Mouse (Mus musculus): Measurements from ENCODE around the gene Tax1bp3. TPM values are rescaled to one million over a fixed set of nuclear protein-coding genes. Genes with fewer than 3 reads are reported as not detected.

Gene Tax1bp3
- polyA plus RNA-seq, 1 experiment from 2014 or later: 165 TPM

DNA sequence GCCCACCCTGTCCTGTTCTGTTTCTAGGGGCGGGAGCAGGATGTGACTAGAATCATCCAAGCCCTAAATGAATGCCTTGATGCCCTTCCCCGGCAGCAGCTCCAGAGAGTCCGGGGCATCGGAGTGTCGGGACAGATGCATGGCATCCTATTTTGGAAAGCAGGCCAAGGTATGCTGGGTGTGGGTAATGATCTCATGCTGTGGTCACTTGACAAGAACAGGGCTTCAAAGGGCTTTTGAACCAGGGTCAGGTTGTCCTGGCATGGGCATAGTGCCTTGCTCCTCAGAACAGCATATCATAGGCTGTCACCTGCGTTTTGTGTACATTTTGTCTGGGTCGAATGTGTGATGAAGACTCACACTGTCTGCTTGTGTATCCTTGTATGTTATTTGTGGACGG lies 27.0 kb downstream of the Tax1bp3 start:
- H3K4me2 ChIP-seq (ENCODE audit: low read length): no peak overlapping the region
- no peaks in the 10 kb centered on the region for H3K27me3 ChIP-seq (ENCODE audit: control insufficient read depth, insufficient read depth, low read length)
- DNase-seq (no peak), ATAC-seq (ENCODE audit: low FRiP score, low TSS enrichment) (no peak)
- no peaks in the 10 kb centered on the region for H3K36me3 ChIP-seq (ENCODE audit: control insufficient read depth, insufficient read depth, low read length)
- H3K4me3 ChIP-seq (replicated peaks; ENCODE audit: low read depth, low read length): no peak overlapping the region
- peaks cover 6% of the 10 kb centered on the region; the same call in 1 of the 2 replicates for H3K4me1 ChIP-seq (ENCODE audit: control insufficient read depth, insufficient read depth, low read length)
- no peak overlapping the region for H3K27ac ChIP-seq (replicated peaks; ENCODE audit: low read depth, low read length)
- no peak overlapping the region for H3K9ac ChIP-seq (replicated peaks; ENCODE audit: low read length)
- no peaks in the 10 kb centered on the region for H3K9me3 ChIP-seq (ENCODE audit: control insufficient read depth, low read length)
- WGBS: 83% methylated on average over 8 of the region's 8 CpGs

DNA sequence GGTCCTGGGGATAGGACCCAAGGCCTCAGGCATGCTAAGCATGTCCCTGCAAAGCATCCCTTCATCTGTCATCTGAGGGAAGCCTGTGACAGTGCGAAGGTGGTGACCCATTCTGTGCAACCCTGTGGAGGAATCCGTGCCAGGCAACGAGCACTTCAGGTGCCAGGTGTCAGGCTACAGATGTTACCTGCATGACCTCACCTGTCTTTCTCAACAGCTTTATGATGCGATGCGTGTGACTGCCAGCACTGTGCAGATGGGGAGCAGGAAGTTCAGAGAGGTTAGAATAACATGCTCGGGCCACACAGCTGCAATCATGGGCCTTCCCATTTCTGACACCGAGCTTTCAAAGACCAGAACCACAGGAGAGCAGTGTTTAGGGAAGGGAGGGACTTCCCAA lies 28.3 kb downstream of the Tax1bp3 start:
- Histone ChIP-seq H3K4me3 (replicated peaks; ENCODE audit: low read depth, low read length) (no peak overlapping the region), H3K27me3 (ENCODE audit: control insufficient read depth, insufficient read depth, low read length) (no peaks in the 10 kb centered on the region), H3K36me3 (ENCODE audit: control insufficient read depth, insufficient read depth, low read length) (no peaks in the 10 kb centered on the region), H3K4me1 (ENCODE audit: control insufficient read depth, insufficient read depth, low read length) (no peaks in the 10 kb centered on the region), H3K4me2 (ENCODE audit: low read length) (no peak overlapping the region), H3K27ac (replicated peaks; ENCODE audit: low read depth, low read length) (no peak overlapping the region), H3K9ac (replicated peaks; ENCODE audit: low read length) (no peak overlapping the region), H3K9me3 (ENCODE audit: control insufficient read depth, low read length) (no peaks in the 10 kb centered on the region)
- DNase-seq (no peak), ATAC-seq (ENCODE audit: low FRiP score, low TSS enrichment) (no peak)
- WGBS: 88% methylated on average over 7 of the region's 7 CpGs

DNA sequence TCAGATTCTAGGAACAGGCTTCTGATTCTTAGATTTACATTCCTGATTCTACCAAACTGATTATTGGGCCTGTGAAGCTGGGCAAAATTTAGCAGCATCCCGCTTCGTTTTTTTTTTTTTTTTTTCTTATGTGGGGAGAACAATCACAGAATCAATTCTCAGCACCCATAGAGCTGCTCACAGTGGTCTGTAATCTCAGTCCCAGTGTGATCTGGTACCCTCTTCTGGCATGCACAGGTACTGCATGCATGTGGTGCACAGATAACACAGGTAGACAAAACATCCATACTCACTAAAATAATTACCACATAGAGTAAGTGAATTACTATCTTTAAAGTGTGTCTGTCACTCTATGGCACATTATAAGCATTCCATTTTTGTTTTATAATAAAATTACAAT lies 30.7 kb downstream of the Tax1bp3 start:
- no peaks in the 10 kb centered on the region for H3K4me1 ChIP-seq (ENCODE audit: control insufficient read depth, insufficient read depth, low read length)
- no peak for DNase-seq
- H3K27me3 ChIP-seq (ENCODE audit: control insufficient read depth, insufficient read depth, low read length): no peaks in the 10 kb centered on the region
- no peaks in the 10 kb centered on the region for H3K9me3 ChIP-seq (ENCODE audit: control insufficient read depth, low read length)
- H3K4me3 ChIP-seq (replicated peaks; ENCODE audit: low read depth, low read length): no peak overlapping the region
- no peak for ATAC-seq (ENCODE audit: low FRiP score, low TSS enrichment)
- no peak overlapping the region for H3K27ac ChIP-seq (replicated peaks; ENCODE audit: low read depth, low read length)
- no peaks in the 10 kb centered on the region for H3K36me3 ChIP-seq (ENCODE audit: control insufficient read depth, insufficient read depth, low read length)
- WGBS: 88% methylated on average over 2 of the region's 2 CpGs
- no peak overlapping the region for H3K4me2 ChIP-seq (ENCODE audit: low read length)
- H3K9ac ChIP-seq (replicated peaks; ENCODE audit: low read length): no peak overlapping the region

DNA sequence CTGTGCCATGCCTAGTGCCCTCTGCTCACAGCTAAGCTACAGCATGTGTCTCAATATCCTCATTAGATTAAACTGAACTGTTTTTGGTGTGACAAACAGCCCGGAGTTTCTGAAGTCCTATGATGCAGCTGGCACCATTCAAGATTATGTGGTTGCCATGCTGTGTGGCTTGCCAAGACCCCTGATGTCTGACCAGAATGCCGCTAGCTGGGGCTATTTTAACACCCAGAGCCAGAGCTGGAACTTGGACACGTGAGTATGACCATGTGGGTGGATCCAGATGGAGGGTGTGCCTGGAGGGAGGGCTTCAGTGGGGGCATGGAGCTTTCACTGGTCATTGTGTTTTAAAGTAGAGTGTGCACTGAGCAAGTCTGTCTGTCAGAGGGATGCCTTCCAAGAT lies 37.1 kb downstream of the Tax1bp3 start:
- H3K9me3 ChIP-seq (ENCODE audit: control insufficient read depth, low read length): no peaks in the 10 kb centered on the region
- no peak overlapping the region for H3K4me2 ChIP-seq (ENCODE audit: low read length)
- no peaks in the 10 kb centered on the region for H3K36me3 ChIP-seq (ENCODE audit: control insufficient read depth, insufficient read depth, low read length)
- DNase-seq (no peak), ATAC-seq (ENCODE audit: low FRiP score, low TSS enrichment) (no peak)
- WGBS: 77% methylated on average over 3 of the region's 3 CpGs
- no peak overlapping the region for H3K4me3 ChIP-seq (replicated peaks; ENCODE audit: low read depth, low read length)
- H3K9ac ChIP-seq (replicated peaks; ENCODE audit: low read length): no peak overlapping the region
- H3K4me1 ChIP-seq (ENCODE audit: control insufficient read depth, insufficient read depth, low read length): no peaks in the 10 kb centered on the region
- H3K27me3 ChIP-seq (ENCODE audit: control insufficient read depth, insufficient read depth, low read length): no peaks in the 10 kb centered on the region
- no peak overlapping the region for H3K27ac ChIP-seq (replicated peaks; ENCODE audit: low read depth, low read length)

DNA sequence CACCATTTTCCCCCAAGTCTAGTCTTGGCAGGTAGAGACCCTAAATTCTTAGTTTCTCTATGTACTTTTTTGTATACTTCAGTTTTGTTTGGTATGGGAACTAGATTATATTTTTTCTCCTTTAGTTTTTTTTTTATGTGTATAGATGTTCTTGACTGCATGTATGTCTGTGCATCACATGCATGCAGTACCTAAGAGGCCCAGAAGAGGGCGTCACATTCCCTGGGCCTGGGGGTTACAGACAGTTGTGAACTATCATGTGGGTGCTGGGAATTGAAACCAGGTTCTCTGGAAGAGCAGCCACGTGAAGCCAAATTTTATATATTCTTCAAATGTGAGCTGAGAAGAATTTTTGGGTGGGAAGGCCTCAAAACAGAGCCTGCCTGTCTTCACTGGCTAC lies 42.8 kb downstream of the Tax1bp3 start:
- H3K4me1 ChIP-seq (ENCODE audit: control insufficient read depth, insufficient read depth, low read length): no peaks in the 10 kb centered on the region
- DNase-seq (no peak), ATAC-seq (ENCODE audit: low FRiP score, low TSS enrichment) (no peak)
- no peak overlapping the region for H3K9ac ChIP-seq (replicated peaks; ENCODE audit: low read length)
- H3K9me3 ChIP-seq (ENCODE audit: control insufficient read depth, low read length): no peaks in the 10 kb centered on the region
- H3K4me3 ChIP-seq (replicated peaks; ENCODE audit: low read depth, low read length): no peak overlapping the region
- no peak overlapping the region for H3K4me2 ChIP-seq (ENCODE audit: low read length)
- 69% methylated on average over 2 of the region's 2 CpGs for WGBS
- no peaks in the 10 kb centered on the region for H3K36me3 ChIP-seq (ENCODE audit: control insufficient read depth, insufficient read depth, low read length)
- no peak overlapping the region for H3K27ac ChIP-seq (replicated peaks; ENCODE audit: low read depth, low read length)
- H3K27me3 ChIP-seq (ENCODE audit: control insufficient read depth, insufficient read depth, low read length): no peaks in the 10 kb centered on the region

DNA sequence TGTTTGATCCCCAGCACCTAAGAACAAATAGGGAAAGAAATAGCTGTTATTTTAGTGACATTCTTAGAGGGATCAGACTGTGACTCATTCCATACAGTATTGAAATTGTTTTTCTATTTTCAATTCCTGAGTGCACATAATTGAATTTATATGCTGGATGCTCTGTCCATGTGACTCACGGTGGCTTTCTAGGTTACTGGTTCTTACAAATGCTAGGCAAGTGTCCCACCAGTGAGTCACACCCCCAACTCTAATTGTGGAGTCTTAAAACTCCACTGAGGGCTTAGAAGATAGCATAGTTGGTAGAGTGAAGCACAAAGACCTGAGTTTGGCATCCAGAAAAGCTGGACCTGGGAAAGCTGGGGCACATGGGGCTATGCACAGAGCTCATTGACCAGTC lies 43.8 kb downstream of the Tax1bp3 start:
- Histone ChIP-seq H3K27ac (replicated peaks; ENCODE audit: low read depth, low read length) (no peak overlapping the region), H3K27me3 (ENCODE audit: control insufficient read depth, insufficient read depth, low read length) (no peaks in the 10 kb centered on the region), H3K9ac (replicated peaks; ENCODE audit: low read length) (no peak overlapping the region), H3K9me3 (ENCODE audit: control insufficient read depth, low read length) (no peaks in the 10 kb centered on the region), H3K4me2 (ENCODE audit: low read length) (no peak overlapping the region), H3K4me3 (replicated peaks; ENCODE audit: low read depth, low read length) (no peak overlapping the region), H3K4me1 (ENCODE audit: control insufficient read depth, insufficient read depth, low read length) (no peaks in the 10 kb centered on the region), H3K36me3 (ENCODE audit: control insufficient read depth, insufficient read depth, low read length) (no peaks in the 10 kb centered on the region)
- WGBS: 92% methylated on average over 1 of the region's 1 CpGs
- ATAC-seq (ENCODE audit: low FRiP score, low TSS enrichment) (no peak), DNase-seq (no peak)

DNA sequence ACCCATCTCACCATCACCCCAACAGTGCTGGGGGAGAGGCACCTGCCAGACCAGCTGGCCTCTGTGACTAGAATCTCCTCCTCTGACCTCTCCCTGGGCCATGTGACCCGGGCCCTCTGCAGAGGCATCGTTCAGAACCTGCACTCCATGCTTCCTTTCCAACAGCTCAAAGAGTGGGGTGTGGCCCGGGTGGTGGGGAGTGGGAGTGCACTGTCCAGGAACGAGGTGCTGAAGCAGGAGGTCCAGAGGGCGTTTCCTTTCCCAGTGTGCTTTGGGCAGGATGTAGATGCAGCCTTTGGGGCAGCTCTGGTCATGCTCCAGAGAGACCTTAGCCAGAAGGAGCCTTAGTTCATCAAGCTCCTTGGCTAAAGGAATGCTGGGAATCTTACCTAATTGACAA lies 46.0 kb downstream of the Tax1bp3 start:
- H3K4me3 ChIP-seq (replicated peaks; ENCODE audit: low read depth, low read length): no peak overlapping the region
- no peak overlapping the region for H3K9ac ChIP-seq (replicated peaks; ENCODE audit: low read length)
- ATAC-seq (ENCODE audit: low FRiP score, low TSS enrichment) (no peak), DNase-seq (no peak)
- no peaks in the 10 kb centered on the region for H3K27me3 ChIP-seq (ENCODE audit: control insufficient read depth, insufficient read depth, low read length)
- H3K4me2 ChIP-seq (ENCODE audit: low read length): no peak overlapping the region
- H3K27ac ChIP-seq (replicated peaks; ENCODE audit: low read depth, low read length): no peak overlapping the region
- H3K9me3 ChIP-seq (ENCODE audit: control insufficient read depth, low read length): no peaks in the 10 kb centered on the region
- no peaks in the 10 kb centered on the region for H3K4me1 ChIP-seq (ENCODE audit: control insufficient read depth, insufficient read depth, low read length)
- WGBS: 56% methylated on average over 5 of the region's 5 CpGs
- H3K36me3 ChIP-seq (ENCODE audit: control insufficient read depth, insufficient read depth, low read length): no peaks in the 10 kb centered on the region

DNA sequence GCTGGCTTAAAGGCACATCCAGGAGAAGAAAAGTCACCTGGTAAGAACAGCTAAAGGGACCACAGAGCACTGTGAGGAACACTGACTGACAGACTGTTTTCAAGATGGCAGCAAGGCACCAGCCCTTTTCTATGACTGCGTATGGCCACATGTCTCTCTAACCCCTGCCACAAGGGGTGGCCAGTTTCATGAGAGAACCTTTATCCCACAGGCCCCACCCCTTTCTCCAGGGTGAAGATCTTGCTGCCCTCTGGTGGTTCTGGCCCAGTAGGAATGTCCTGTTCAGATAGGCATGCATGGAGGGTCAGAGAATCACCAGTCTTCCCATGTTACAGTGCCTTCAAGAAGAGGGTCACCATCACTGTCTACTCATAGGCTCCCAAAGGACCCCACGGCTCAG lies 47.1 kb downstream of the Tax1bp3 start:
- no peak for ATAC-seq (ENCODE audit: low FRiP score, low TSS enrichment)
- H3K4me2 ChIP-seq (ENCODE audit: low read length): no peak overlapping the region
- no peak overlapping the region for H3K9ac ChIP-seq (replicated peaks; ENCODE audit: low read length)
- no peak for DNase-seq
- H3K4me1 ChIP-seq (ENCODE audit: control insufficient read depth, insufficient read depth, low read length): no peaks in the 10 kb centered on the region
- no peaks in the 10 kb centered on the region for H3K36me3 ChIP-seq (ENCODE audit: control insufficient read depth, insufficient read depth, low read length)
- no peaks in the 10 kb centered on the region for H3K27me3 ChIP-seq (ENCODE audit: control insufficient read depth, insufficient read depth, low read length)
- no peaks in the 10 kb centered on the region for H3K9me3 ChIP-seq (ENCODE audit: control insufficient read depth, low read length)
- H3K27ac ChIP-seq (replicated peaks; ENCODE audit: low read depth, low read length): no peak overlapping the region
- WGBS: 78% methylated on average over 2 of the region's 2 CpGs
- no peak overlapping the region for H3K4me3 ChIP-seq (replicated peaks; ENCODE audit: low read depth, low read length)

DNA sequence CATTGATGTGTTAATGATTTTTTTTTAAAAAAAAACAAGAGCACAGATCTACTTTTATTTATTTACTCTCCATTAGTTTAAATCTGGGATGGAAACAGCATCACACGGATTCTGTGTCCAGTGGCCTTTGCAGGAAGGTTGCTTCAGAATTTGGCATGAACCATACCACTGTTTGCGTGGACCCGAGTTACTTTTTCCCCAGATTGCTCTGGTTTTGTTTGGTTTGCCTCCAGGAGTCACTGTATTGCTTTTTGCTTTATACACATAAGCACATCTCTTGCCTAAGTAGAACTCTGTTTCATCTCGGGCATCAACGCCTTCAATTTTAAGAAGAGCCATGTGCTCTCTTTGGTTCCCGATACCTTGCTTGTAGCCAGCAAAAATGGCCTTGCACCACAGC lies 49.0 kb downstream of the Tax1bp3 start:
- Histone ChIP-seq H3K4me2 (ENCODE audit: low read length) (no peak overlapping the region), H3K9me3 (ENCODE audit: control insufficient read depth, low read length) (no peaks in the 10 kb centered on the region), H3K4me3 (replicated peaks; ENCODE audit: low read depth, low read length) (no peak overlapping the region), H3K9ac (replicated peaks; ENCODE audit: low read length) (no peak overlapping the region), H3K4me1 (ENCODE audit: control insufficient read depth, insufficient read depth, low read length) (no peaks in the 10 kb centered on the region), H3K27me3 (ENCODE audit: control insufficient read depth, insufficient read depth, low read length) (no peaks in the 10 kb centered on the region), H3K36me3 (ENCODE audit: control insufficient read depth, insufficient read depth, low read length) (no peaks in the 10 kb centered on the region), H3K27ac (replicated peaks; ENCODE audit: low read depth, low read length) (no peak overlapping the region)
- no peak for ATAC-seq (ENCODE audit: low FRiP score, low TSS enrichment)
- 94% methylated on average over 6 of the region's 6 CpGs for WGBS
- no peak for DNase-seq

All from midbrain, embryonic 14.5 days (tissue).